Mouse (Mus musculus) kidney, adult 2 months (tissue): Measurements from ENCODE around the gene Prss27.

Experiments
- CTCF ChIP-seq: fragments of 200-500 bp; conservative IDR thresholded peaks from 2 replicates; pipeline ENCODE4 v1.5.1; 2011; ENCODE audit warnings: low read depth, mild to moderate bottlenecking, control low read depth, low read length, moderate library complexity, mixed read lengths; ENCODE audit not compliant: insufficient read depth, insufficient read length
- POLR2A ChIP-seq: fragments of 200-500 bp; IDR thresholded peaks from one replicate; pipeline ENCODE4 v1.6.1; 2011; ENCODE audit warnings: low read depth, low read length, control low read depth

DNA sequence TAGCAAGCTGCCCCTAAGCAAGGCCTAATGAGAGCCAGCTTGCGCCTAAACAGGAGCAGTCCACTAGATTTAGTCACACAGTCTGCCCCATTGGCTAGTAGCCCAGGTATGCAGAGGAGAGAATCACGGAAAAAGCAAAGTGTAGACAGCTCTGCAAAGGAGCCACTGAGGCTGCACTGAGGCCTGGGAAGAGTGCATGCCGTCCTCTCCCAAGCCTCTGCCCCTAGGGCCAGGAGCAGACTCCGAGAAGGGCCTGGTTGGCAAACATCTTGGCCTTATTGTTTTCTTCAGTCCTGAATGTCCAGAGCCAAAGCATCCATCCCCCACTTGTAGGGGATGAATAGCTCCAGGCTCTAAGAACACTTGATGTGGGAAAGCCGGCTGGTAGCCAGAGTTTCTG lies 30.3 kb downstream of the Prss27 start:
- TF ChIP-seq POLR2A (no peak), CTCF (no peak)
